Mouse (Mus musculus): ENCODE data around the gene Fopnl. TPM values are rescaled to one million over a fixed set of nuclear protein-coding genes. Genes with fewer than 3 reads are reported as not detected.
A peak's percentile ranks its signal among the peaks of the same experiment; 100 is the strongest.

The Fopnl gene
- total RNA-seq, 2 experiments from 2014 or later: 43.7 to 50.9 TPM

- no peak for DNase-seq (ENCODE audit: low spot score in 2 of 2)
- Histone ChIP-seq H3K27ac (no peak overlapping the region), H3K4me3 (no peak overlapping the region)
- TF ChIP-seq CTCF (conservative IDR thresholded peaks at IDR 0.05): no peak
Measured at GRCm38 (mm10) chr16:14258856-14259255, 58.3 kb downstream of the Fopnl start.

GRCm38 (mm10) chr16:14253586-14253985, 63.6 kb downstream of the Fopnl start:
- TF ChIP-seq CTCF (conservative IDR thresholded peaks at IDR 0.05): no peak
- Histone ChIP-seq H3K4me3 (no peak overlapping the region), H3K27ac (no peak overlapping the region)
- DNase-seq (ENCODE audit: low spot score in 2 of 2): peak; percentile 25 to 49

GRCm38 (mm10) chr16:14252877-14253276, 64.3 kb downstream of the Fopnl start:
- H3K27ac ChIP-seq: no peak overlapping the region
- no peak for DNase-seq (ENCODE audit: low spot score in 2 of 2)
- no peak overlapping the region for H3K4me3 ChIP-seq
- no peak for TF ChIP-seq CTCF (conservative IDR thresholded peaks at IDR 0.05)

GRCm38 (mm10) chr16:14249913-14250312, 67.3 kb downstream of the Fopnl start:
- no peak for DNase-seq (ENCODE audit: low spot score in 2 of 2)
- Histone ChIP-seq H3K4me3 (no peak overlapping the region), H3K27ac (no peak overlapping the region)
- TF ChIP-seq CTCF (conservative IDR thresholded peaks at IDR 0.05): no peak

Other genes starting within 250 kb of the Fopnl start
- gene Nde1, start 154.1 kb downstream of the Fopnl start, total RNA-seq (2021): 10 to 100 TPM; 30.9 to 32.6 TPM
- 100 to 1,000 TPM; 134 to 138 TPM for gene Marf1, start 154.1 kb downstream of the Fopnl start, total RNA-seq (2021)
- gene Myh11, start 26.0 kb downstream of the Fopnl start, total RNA-seq (2021): 1 to 10 TPM; 4.7 to 7.0 TPM
- 10 to 100 TPM; 15.4 to 17.9 TPM for gene Abcc1, start 44.2 kb upstream of the Fopnl start, total RNA-seq (2021)
- not detected for gene A630010A05Rik, start 244.9 kb upstream of the Fopnl start, total RNA-seq (2021)